Mouse (Mus musculus): ENCODE results near the gene Sfn. TPM values are rescaled to one million over a fixed set of nuclear protein-coding genes. Genes with fewer than 3 reads are reported as not detected.

Sfn gene
- total RNA-seq, 2 experiments from 2014 or later: 2.7 to 3.2 TPM

GRCm38 (mm10) chr4:133620668-133621067 lies 18.7 kb upstream of the Sfn start:
- DNase-seq (ENCODE audit: low spot score in 2 of 2): no peak

GRCm38 (mm10) chr4:133619473-133620136 lies 17.6 kb upstream of the Sfn start:
- peak in 1 of 2 experiments; percentile 43 for DNase-seq (ENCODE audit: low spot score in 2 of 2)

- DNase-seq (ENCODE audit: low spot score in 2 of 2): no peak
Observed at GRCm38 (mm10) chr4:133617936-133618335, 16.0 kb upstream of the Sfn start.

- DNase-seq (ENCODE audit: low spot score in 2 of 2): no peak
Observed at GRCm38 (mm10) chr4:133615416-133615815, 13.4 kb upstream of the Sfn start.

GRCm38 (mm10) chr4:133614274-133614761 lies 12.3 kb upstream of the Sfn start:
- peak; percentile 53 to 76 for DNase-seq (ENCODE audit: low spot score in 2 of 2)

- no peak for DNase-seq (ENCODE audit: low spot score in 2 of 2)
Observed at GRCm38 (mm10) chr4:133613867-133614266, 11.9 kb upstream of the Sfn start.

- no peak for DNase-seq (ENCODE audit: low spot score in 2 of 2)
Observed at GRCm38 (mm10) chr4:133613026-133613425, 11.1 kb upstream of the Sfn start.

DNA sequence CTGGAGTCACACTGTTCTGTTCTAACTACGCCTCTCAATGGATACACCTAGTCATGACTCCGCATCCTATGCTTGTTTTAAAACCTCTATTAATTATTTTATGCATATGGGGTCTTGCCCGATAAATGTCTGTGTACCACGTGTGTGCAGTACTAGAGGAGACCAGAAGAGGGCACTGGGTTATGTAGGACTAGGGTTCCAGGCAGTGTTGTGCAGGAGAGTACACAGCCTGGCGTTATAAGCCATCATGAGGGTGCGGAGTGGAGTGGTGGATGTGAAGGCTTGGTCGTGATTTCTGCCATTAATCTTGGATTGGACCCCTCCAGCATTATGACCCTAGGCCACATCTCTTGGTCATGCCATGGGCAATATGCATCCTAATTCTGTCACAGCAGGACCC lies 10.4 kb upstream of the Sfn start:
- no peak for DNase-seq (ENCODE audit: low spot score in 2 of 2)

GRCm38 (mm10) chr4:133611815-133612214 lies 9.8 kb upstream of the Sfn start:
- DNase-seq (ENCODE audit: low spot score in 2 of 2): no peak

DNA sequence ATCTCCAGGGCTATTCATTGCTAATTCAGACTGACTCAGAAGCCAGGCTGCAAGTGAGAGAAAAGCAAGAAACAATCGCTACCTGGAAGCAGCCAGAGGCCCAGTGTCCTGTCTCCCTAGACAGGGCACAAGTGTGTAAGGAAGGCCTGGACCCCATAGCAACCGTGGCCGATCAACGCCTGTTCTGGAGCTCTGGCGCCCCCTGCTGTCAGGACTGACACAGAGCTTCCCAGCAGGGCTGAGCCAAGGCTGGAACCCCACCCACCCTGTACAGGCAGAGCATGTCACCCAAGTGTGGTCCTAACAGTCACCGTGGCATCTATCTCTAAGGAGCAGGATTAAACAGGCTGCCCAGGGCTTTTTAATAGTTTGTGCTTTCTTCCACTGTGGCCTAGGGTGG lies 7.8 kb upstream of the Sfn start:
- DNase-seq (ENCODE audit: low spot score in 2 of 2): peak in 1 of 2 experiments; percentile 72

DNA sequence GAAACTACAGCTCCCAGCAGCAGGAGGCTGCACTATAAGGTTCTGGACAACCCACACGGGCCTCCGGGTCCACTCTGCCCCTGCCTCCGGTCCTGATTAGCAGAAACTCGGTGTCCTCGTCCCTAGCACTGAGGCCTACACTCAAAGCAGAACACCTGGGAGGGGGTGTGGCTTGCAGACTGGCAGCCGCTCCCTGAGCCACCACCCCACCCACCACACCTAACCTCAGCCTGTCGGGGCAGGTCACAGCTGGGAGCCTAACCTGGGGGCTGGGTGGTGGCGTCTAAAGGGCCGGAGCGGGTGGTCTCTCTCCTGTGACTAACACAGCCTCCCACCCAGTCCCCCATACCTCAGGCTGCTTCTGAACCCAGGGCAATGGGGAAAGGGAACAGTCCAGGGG lies 5.3 kb upstream of the Sfn start:
- no peak for DNase-seq (ENCODE audit: low spot score in 2 of 2)

DNA sequence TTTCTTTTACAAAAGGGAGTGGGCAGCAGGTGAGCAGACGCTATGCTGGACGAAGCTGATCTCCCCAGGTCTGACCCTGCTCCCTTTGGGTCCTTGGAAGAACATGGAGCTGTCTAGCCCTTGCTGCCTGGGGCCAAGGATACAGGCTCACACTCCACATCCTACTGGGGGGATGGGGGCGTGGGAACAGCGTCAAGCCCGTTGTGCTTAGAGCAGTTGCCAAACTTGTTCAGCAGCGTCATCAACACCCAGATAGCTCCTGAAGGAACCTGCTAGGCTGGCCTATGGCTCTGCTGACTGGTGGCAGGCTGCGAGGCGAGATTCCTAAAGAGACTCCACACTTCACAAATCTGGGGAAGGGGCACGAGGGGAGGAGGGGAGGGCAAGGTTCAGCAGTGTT lies 3.4 kb upstream of the Sfn start:
- DNase-seq (ENCODE audit: low spot score in 2 of 2): no peak

DNA sequence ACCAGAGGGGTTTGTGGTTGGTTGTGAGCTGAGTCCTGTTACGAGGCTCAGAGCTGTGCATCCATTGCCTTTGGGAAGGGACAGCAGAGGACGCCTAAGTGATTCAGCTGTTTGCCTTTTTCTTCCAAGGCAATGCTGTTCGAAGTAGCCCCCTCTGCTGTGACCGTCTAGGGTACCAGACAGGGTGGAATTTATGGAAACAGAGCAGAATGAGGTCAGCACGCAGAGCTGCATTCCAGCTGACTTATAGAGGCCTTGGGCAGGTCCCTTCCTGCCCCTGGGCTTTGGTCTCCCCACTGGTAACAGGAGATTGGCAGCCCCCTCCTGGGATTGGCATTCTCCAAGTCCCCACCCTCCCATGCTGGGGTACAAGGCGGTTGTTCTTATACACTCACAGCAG lies 2.9 kb upstream of the Sfn start:
- DNase-seq (ENCODE audit: low spot score in 2 of 2): no peak

- DNase-seq (ENCODE audit: low spot score in 2 of 2): no peak
Observed at GRCm38 (mm10) chr4:133604175-133604574, 2.2 kb upstream of the Sfn start.

DNA sequence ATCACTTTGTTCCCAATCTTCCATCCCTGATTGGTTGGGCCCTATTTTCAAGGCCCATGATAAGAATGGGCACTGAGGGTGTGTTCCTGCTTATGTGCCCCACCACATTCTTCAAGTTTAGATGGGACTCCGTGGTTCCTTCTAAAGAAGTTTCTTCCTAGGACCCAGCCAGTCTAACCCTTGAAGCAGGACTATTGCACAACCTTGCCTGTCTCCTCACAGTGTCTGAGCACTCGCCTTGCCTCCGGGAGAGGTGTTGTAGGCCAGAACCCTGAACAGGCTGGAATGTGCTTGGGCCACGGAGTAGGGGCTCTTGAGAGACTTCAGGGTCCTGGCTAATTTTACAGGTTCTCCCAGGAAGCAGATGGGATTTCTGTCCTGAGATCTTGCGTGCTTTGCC lies 1.1 kb upstream of the Sfn start:
- DNase-seq (ENCODE audit: low spot score in 2 of 2): no peak

- no peak for DNase-seq (ENCODE audit: low spot score in 2 of 2)
Observed at GRCm38 (mm10) chr4:133600306-133600705, 1.7 kb downstream of the Sfn start.

DNA sequence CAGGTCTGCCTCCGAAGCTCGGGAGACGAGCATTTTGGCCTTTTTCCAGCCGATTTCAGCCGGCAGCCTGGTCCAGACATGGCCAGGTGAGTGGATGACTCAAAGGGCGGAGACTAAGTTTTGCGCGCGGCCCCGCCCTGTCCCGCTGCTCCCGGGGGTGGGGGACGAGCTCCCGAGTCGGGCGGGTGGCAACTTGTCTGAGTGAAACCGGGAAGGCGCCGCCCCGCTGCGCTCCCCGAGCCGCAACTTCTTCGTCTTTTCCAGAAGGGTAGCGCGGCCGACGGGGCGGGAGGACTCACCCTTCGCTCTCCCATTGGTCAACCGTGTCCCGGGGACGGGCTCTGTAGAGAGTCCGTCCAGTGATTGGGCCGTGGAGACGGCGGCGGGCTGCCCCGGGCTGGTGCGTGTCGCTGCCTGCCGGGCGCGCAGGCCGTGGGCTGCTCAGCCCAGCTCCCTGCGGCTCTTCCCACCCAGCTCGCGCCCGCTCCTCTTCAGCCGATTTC lies 2.3 kb downstream of the Sfn start:
- DNase-seq (ENCODE audit: low spot score in 2 of 2): peak; percentile 53 to 77

DNA sequence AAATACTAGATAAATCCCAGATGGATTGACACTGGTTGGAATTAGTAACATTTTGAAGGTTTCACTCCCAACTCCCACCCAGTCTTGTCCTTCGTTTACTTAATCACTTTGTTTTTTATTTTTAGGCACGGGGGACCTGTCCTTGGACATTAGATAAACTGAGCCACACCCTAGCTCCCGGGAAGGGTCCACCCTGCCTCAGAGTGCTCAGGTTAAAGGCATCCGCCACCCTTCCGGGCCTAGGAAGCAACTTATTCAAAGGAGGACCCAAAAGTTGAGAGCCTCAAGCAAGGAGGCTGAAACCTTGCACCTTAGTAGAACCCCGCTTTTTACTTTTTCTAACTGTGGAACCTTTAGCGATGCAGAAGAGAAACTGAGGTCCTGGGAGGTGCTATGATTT lies 2.9 kb downstream of the Sfn start:
- DNase-seq (ENCODE audit: low spot score in 2 of 2): no peak

GRCm38 (mm10) chr4:133598616-133599015 lies 3.4 kb downstream of the Sfn start:
- DNase-seq (ENCODE audit: low spot score in 2 of 2): no peak

DNA sequence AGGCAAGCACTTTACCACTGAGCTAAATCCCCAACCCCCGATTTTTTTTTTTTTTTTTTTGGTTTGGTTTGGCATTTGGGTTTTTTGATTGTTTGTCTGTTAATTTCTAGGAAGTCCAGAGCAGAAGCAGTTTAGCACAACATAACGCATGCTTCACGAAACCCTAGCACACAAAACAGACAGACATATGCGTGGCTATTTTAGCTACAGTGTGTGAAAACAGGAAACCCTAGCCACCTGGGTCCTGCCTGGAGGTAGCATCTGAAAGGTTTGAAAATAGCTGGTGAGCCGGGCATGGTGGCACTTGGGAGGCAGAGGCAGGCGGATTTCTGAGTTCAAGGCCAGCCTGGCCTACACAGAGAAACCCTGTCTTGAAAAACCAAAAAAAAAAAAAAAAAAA lies 5.9 kb downstream of the Sfn start:
- no peak for DNase-seq (ENCODE audit: low spot score in 2 of 2)

GRCm38 (mm10) chr4:133595538-133595937 lies 6.4 kb downstream of the Sfn start:
- DNase-seq (ENCODE audit: low spot score in 2 of 2): no peak

DNA sequence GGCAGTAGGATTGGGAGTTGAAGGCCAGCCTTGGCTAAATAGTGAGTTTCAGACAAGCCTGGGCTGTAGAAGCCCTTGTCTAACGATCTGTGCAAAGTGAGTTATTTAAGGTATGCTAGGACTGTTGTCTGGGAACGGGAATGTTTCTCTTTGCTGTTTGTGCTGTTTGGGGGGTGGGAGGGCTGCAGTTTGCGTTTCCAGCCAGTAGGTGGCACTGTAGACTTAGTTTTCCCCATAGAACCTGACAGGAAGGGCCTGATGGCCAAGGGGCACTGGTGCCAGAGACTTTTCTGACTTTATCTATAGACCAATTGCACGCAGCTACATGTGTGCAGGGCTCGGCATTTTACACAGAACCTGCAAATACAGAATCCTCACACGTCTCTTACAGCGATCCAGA lies 9.4 kb downstream of the Sfn start:
- DNase-seq (ENCODE audit: low spot score in 2 of 2): peak in 1 of 2 experiments; percentile 84
